Mouse (Mus musculus): ENCODE data around the gene Cxcr2.

DNA sequence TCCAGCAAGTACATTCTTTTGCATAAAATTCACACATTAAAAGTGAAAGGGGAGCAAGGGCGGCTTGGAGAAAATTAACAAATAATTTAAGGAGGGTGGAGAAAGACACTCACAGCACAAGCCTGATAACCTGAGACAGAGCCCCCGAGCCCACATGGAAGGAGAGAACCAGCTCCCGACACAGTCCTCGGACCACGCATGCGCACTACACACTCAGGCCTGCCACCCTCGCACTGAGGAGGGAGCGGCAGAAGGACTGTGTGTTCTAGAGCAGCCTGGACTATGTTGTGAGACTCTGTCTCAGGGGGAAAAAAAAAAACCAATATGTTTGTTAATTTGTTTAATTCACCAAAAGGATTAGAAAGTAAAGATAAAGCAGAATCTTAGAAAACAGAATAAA, 12.0 kb upstream of the Cxcr2 start:
- no peak for TF ChIP-seq EP300 (IDR thresholded peaks at IDR 0.05; ENCODE audit: low read depth)
- no peak for TF ChIP-seq CTCF (IDR thresholded peaks at IDR 0.05; ENCODE audit: low read depth)
